9 mouse cellular contexts compared by ENCODE assay signal in the genomic region with DNA sequence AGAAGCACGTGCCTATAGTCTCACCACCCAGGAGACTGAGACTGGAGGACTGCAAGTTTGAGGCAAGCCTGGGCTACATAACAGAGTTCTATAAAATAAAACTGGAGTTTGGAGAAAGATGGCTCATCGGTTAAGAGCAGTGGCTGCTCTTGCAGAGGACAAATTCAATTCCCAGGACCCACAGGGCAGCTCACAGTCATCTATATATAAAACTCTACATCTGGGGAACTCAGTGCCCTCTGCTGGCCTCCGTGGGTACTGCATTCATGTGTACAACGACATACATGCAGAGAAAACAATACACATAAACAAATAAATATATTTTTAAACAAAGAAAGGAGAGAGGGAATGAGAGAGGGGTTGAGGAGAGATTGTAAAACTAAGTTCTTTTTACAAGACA.
A peak's percentile ranks its signal among the peaks of the same experiment; 100 is the strongest.
DNase-seq lines count a peak whose midpoint lies in the region; ATAC-seq and TF ChIP-seq lines count a peak whose summit lies in the region.
"Had no signal": no experiment of that assay in that cellular context is flagged by ENCODE, and none has a peak within 500 bp of the region (broad histone marks: within the 10 kb centered on the region; RNA-seq: fewer than 3 reads in every experiment).

No protein-coding gene starts in this region.

- H3K4me1 ChIP-seq in embryonic facial prominence, embryonic 10.5 days, result no peaks in the 10 kb centered on the region

- WGBS in embryonic facial prominence, embryonic 10.5 days, result 51% methylated on average over 4 of the region's 4 CpGs

- no peak overlapping the region for H3K27ac ChIP-seq in layer of hippocampus, adult 2 months
- no peak overlapping the region for H3K27ac ChIP-seq in embryonic facial prominence, embryonic 10.5 days (replicated peaks)
- H3K27ac ChIP-seq: heart, embryonic 15.5 days had no signal

- DNase-seq in adrenal gland, adult 18-20 months (ENCODE audit: low spot score in 2 of 2), result peak; percentile 43 to 66
- no peak for DNase-seq in adrenal gland, adult 8-10 months
- DNase-seq in layer of hippocampus, adult 2 months (ENCODE audit: low spot score in 2 of 2), result peak in 1 of 2 experiments; percentile 33
- no peak for DNase-seq in layer of hippocampus, adult 9-11 months
- peak; percentile 15 for DNase-seq in adipocyte (ENCODE audit: low spot score)
- peak; percentile 61 for DNase-seq in embryonic facial prominence, embryonic 10.5 days (ENCODE audit: low spot score)
- peak; percentile 77 for DNase-seq in thymus, postnatal 4 days

- no peaks in the 10 kb centered on the region for H3K27me3 ChIP-seq in embryonic facial prominence, embryonic 10.5 days (replicated peaks; ENCODE audit: low read depth, poor library complexity, severe bottlenecking)
- H3K27me3 ChIP-seq: heart, embryonic 15.5 days had no signal

- no peak overlapping the region for H3K4me3 ChIP-seq in layer of hippocampus, adult 2 months
- no peak overlapping the region for H3K4me3 ChIP-seq in embryonic facial prominence, embryonic 10.5 days
- H3K4me3 ChIP-seq: heart, embryonic 15.5 days had no signal

- no peaks in the 10 kb centered on the region for H3K9me3 ChIP-seq in embryonic facial prominence, embryonic 10.5 days
- H3K9me3 ChIP-seq: heart, embryonic 15.5 days had no signal

- H3K36me3 ChIP-seq in embryonic facial prominence, embryonic 10.5 days (replicated peaks), result no peaks in the 10 kb centered on the region
- H3K36me3 ChIP-seq: heart, embryonic 15.5 days had no signal

- peak; percentile 62 for ATAC-seq in megakaryocyte progenitor cell, adult 5-6 weeks (replicated peaks; ENCODE audit: poor library complexity)

- peak; percentile 91 for TF ChIP-seq CTCF in layer of hippocampus, adult 2 months (conservative IDR thresholded peaks at IDR 0.05)

Comparison
In these comparisons a context has a peak if more than half of its experiments do, and no peak if none do; other contexts are left out.
1. DNase-seq: peak in adrenal gland, adult 18-20 months (2 of 2), adipocyte (single experiment), embryonic facial prominence, embryonic 10.5 days (single experiment) and thymus, postnatal 4 days (single experiment); none in adrenal gland, adult 8-10 months (single experiment) and layer of hippocampus, adult 9-11 months (single experiment).